Mouse (Mus musculus) intestine, postnatal 0 days (tissue): Measurements from ENCODE around the gene Ky. TPM values are rescaled to one million over a fixed set of nuclear protein-coding genes. Genes with fewer than 3 reads are reported as not detected.

ENCODE experiments used
- ATAC-seq: fragments of 200-750 bp; cut with Nextera tagmentation; 2 replicates; pipeline ENCODE4 v1.8.0; 2017; ENCODE audit warnings: mild to moderate bottlenecking, moderate TSS enrichment, moderate library complexity
- H3K27ac ChIP-seq: fragments of 300-500 bp; sonication (generic); 2 replicates; pipeline ENCODE4 v1.5.1; 2014; ENCODE audit warnings: mild to moderate bottlenecking, low read depth, low read length, moderate library complexity
- H3K27me3 ChIP-seq: fragments of 300-500 bp; sonication (generic); replicated peaks from 2 replicates; pipeline ENCODE4 v1.6.1; 2014; ENCODE audit warnings: low read length, mixed read lengths; ENCODE audit not compliant: control insufficient read depth, insufficient read depth
- H3K36me3 ChIP-seq: fragments of 300-500 bp; sonication (generic); 2 replicates; pipeline ENCODE4 v1.6.1; 2014; ENCODE audit warnings: mild to moderate bottlenecking, moderate library complexity; ENCODE audit not compliant: control insufficient read depth, insufficient read depth
- H3K4me1 ChIP-seq: fragments of 300-500 bp; sonication (generic); replicated peaks from 2 replicates; pipeline ENCODE4 v1.6.1; 2014; ENCODE audit warnings: antibody characterized with exemption, low read length, mixed read lengths; ENCODE audit not compliant: control insufficient read depth, insufficient read depth
- H3K4me2 ChIP-seq: fragments of 300-500 bp; sonication (generic); replicated peaks from 2 replicates; pipeline ENCODE4 v1.6.1; 2014; ENCODE audit warnings: low read depth, mild to moderate bottlenecking, moderate library complexity
- H3K4me3 ChIP-seq: fragments of 300-500 bp; sonication (generic); 2 replicates; pipeline ENCODE4 v1.5.1; 2014; ENCODE audit warnings: low read depth, low read length
- H3K9ac ChIP-seq: fragments of 300-500 bp; sonication (generic); 2 replicates; pipeline ENCODE4 v1.6.1; 2014; ENCODE audit warnings: mild to moderate bottlenecking, low read depth, low read length
- H3K9me3 ChIP-seq: fragments of 300-500 bp; sonication (generic); 2 replicates; pipeline ENCODE4 v1.6.1; 2016; ENCODE audit warnings: mixed run types; ENCODE audit not compliant: control insufficient read depth
- CTCF ChIP-seq: sonication (generic); IDR thresholded peaks from 2 replicates; pipeline ENCODE4 v1.5.1; 2016; ENCODE audit warnings: low read depth, mild to moderate bottlenecking, control low read depth, antibody characterized with exemption, moderate library complexity
- WGBS: fragments of 180-500 bp; shearing (Covaris S2); extraction: QIAGEN DNeasy Blood & Tissue Kit; methylation state at CpG from one replicate; pipeline ENCODE4 v1.1.7; 2014; 5-methylcytosine and 5-hydroxymethylcytosine counted together
- polyA plus RNA-seq: library from polyadenylated mRNA; unstranded; fragments of >200 nt; fragmentation: Nextera tagmentation; extraction: Ambion mirVana; gene quantifications from 2 replicates; pipeline ENCODE4 v1.2.1, GENCODE M21; 2015

Ky gene
- 0.10 and 0.25 TPM in 2 replicates for polyA plus RNA-seq

- H3K27me3 ChIP-seq, result peaks cover 15% of the 10 kb centered on the region
- no peak within 1 kb of the TSS for H3K9ac ChIP-seq
- H3K36me3 ChIP-seq, result no peaks in the 10 kb centered on the region
- H3K9me3 ChIP-seq, result no peaks in the 10 kb centered on the region
- TF ChIP-seq CTCF, result peak; percentile 18; the same call in 1 of the 2 replicates
- 1% methylated on average over 63 of the region's 63 CpGs for WGBS
- no peak within 1 kb of the TSS for H3K27ac ChIP-seq
- peak within 1 kb of the TSS; percentile 24 for H3K4me3 ChIP-seq
- H3K4me1 ChIP-seq, result 0 out of 2 replicates have a peak, but pooled peaks cover 5% of the 10 kb centered on the region
- no peak; the same call in 1 of the 2 replicates for ATAC-seq
- peak within 1 kb of the TSS; percentile 67 for H3K4me2 ChIP-seq
These were observed at the start of gene Ky for GRCm38 (mm10) chr9:102505700-102506585. Ky (plus strand) TSS chr9:102505750.

GRCm38 (mm10) chr9:102462251-102462650 lies 43.3 kb upstream of the Ky start:
- Histone ChIP-seq H3K36me3 (no peaks in the 10 kb centered on the region), H3K27ac (no peak overlapping the region), H3K9ac (no peak overlapping the region), H3K9me3 (no peaks in the 10 kb centered on the region), H3K4me2 (no peak overlapping the region), H3K4me1 (no peaks in the 10 kb centered on the region), H3K4me3 (no peak overlapping the region), H3K27me3 (no peaks in the 10 kb centered on the region)
- no peak for TF ChIP-seq CTCF
- 91% methylated on average over 10 of the region's 10 CpGs for WGBS
- no peak for ATAC-seq

- H3K27ac ChIP-seq, result no peak overlapping the region
- no peaks in the 10 kb centered on the region for H3K27me3 ChIP-seq
- no peak for TF ChIP-seq CTCF
- H3K4me1 ChIP-seq, result no peaks in the 10 kb centered on the region
- H3K36me3 ChIP-seq, result no peaks in the 10 kb centered on the region
- no peak overlapping the region for H3K4me3 ChIP-seq
- H3K9me3 ChIP-seq, result no peaks in the 10 kb centered on the region
- WGBS, result 65% methylated on average over 3 of the region's 3 CpGs
- ATAC-seq, result no peak
- H3K9ac ChIP-seq, result no peak overlapping the region
- no peak overlapping the region for H3K4me2 ChIP-seq
These were observed 40.5 kb upstream of the Ky start for GRCm38 (mm10) chr9:102465044-102465443.

GRCm38 (mm10) chr9:102465726-102466125 lies 39.8 kb upstream of the Ky start:
- Histone ChIP-seq H3K4me3 (no peak overlapping the region), H3K27ac (no peak overlapping the region), H3K9ac (no peak overlapping the region), H3K4me2 (no peak overlapping the region), H3K4me1 (no peaks in the 10 kb centered on the region), H3K36me3 (no peaks in the 10 kb centered on the region), H3K9me3 (no peaks in the 10 kb centered on the region), H3K27me3 (no peaks in the 10 kb centered on the region)
- no peak for TF ChIP-seq CTCF
- 38% methylated on average over 5 of the region's 5 CpGs for WGBS
- no peak for ATAC-seq

GRCm38 (mm10) chr9:102470076-102470819 lies 35.3 kb upstream of the Ky start:
- no peak for TF ChIP-seq CTCF
- Histone ChIP-seq H3K4me3 (no peak overlapping the region), H3K27me3 (no peaks in the 10 kb centered on the region), H3K9me3 (no peaks in the 10 kb centered on the region), H3K4me1 (no peaks in the 10 kb centered on the region), H3K9ac (no peak overlapping the region), H3K4me2 (no peak overlapping the region), H3K36me3 (no peaks in the 10 kb centered on the region), H3K27ac (no peak overlapping the region)
- WGBS, result 83% methylated on average over 2 of the region's 2 CpGs
- no peak for ATAC-seq

GRCm38 (mm10) chr9:102477767-102478450 lies 27.6 kb upstream of the Ky start:
- Histone ChIP-seq H3K36me3 (no peaks in the 10 kb centered on the region), H3K9ac (no peak overlapping the region), H3K27ac (no peak overlapping the region), H3K4me1 (no peaks in the 10 kb centered on the region), H3K27me3 (no peaks in the 10 kb centered on the region), H3K9me3 (no peaks in the 10 kb centered on the region), H3K4me3 (no peak overlapping the region), H3K4me2 (no peak overlapping the region)
- TF ChIP-seq CTCF, result no peak
- no peak for ATAC-seq
- 77% methylated on average over 6 of the region's 6 CpGs for WGBS
